Mouse (Mus musculus) lung, adult 2 months (tissue): ENCODE measurements around the gene Gm4858.
A peak's percentile ranks its signal among the peaks of the same experiment; 100 is the strongest.

ENCODE experiments used
- CTCF ChIP-seq: fragments of 200-500 bp; IDR thresholded peaks from 2 replicates; pipeline ENCODE4 v1.5.1; 2011; ENCODE audit warnings: mild to moderate bottlenecking, low read length, control low read depth; ENCODE audit not compliant: insufficient read depth
- POLR2A ChIP-seq: fragments of 200-500 bp; IDR thresholded peaks from 2 replicates; pipeline ENCODE4 v1.6.1; 2011; ENCODE audit warnings: low read depth, mild to moderate bottlenecking, control low read depth, low read length, borderline replicate concordance; ENCODE audit errors: extremely low read depth

DNA sequence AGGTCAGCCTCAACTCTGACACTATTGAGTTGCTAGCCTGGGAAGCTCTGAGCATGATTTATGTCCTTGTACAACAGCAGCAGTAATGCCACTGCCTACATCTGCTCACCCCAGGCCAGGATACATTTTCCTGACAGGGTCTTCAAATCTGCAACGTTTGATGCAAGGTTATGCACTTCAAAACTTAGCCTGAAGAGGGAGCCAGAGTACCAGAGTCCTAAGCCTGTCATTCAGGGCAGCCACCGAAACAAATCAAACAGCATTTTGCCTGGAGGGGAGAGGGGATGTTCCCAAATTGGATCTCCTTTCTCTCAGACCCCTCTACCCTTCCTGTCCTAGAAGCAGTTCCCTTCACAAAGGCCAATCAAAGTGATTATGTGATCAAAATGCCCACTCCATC lies 45.9 kb downstream of the Gm4858 start:
- TF ChIP-seq CTCF (peak; percentile 17; the same call in 1 of the 2 replicates), POLR2A (no peak)
